Mouse (Mus musculus) liver, embryonic 14 days (tissue): ENCODE data around the gene Arl5c. TPM values are rescaled to one million over a fixed set of nuclear protein-coding genes. Genes with fewer than 3 reads are reported as not detected.

Experiments used
- polyA plus RNA-seq: library from polyadenylated mRNA; depleted of rRNA; stranded (reverse); fragments of >200 nt; gene quantifications from 2 replicates; pipeline ENCODE4 v1.2.3, GENCODE M21; 2012; rRNA removed

Gene Arl5c
- polyA plus RNA-seq = 2.2 and 2.9 TPM in 2 replicates

DNA sequence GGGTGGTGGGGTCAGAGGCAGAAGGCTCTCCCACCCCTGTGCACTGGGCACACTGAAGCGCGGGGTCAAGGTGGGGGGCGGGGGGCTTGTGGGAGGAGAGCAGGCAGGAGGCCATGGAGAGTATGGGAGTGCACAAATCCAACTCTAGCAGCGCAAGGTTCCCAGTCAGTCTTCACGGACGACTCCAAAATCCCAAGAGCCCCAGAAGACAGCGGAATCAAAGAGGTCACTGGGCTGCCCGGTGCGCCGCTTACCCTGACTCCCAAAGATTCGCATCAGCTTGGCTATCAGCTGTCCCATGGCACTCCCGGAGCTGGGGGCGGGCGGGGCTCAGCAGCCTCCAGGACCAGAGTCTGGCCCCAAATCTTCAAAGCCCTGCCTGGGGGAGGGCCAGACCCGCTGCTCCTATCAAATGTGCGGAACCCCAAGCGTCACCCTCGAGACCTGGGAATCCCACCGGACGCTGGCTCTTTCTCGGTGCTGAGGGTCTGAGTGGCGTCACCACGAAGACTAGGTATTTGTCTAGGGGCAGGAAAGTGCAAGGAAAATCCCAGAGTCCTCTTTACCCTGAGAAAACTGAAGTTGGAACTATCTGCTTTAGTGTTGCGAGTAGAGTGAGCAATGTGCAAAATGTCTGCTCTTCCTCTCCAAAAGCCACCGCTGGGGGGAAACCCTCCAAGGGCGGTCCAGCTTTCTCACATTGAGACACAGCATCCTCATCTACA, at the start of gene Arl5c:
Gene Arl5c (minus strand): TSS at position 618 of the 725 bp plus-strand sequence.

DNA sequence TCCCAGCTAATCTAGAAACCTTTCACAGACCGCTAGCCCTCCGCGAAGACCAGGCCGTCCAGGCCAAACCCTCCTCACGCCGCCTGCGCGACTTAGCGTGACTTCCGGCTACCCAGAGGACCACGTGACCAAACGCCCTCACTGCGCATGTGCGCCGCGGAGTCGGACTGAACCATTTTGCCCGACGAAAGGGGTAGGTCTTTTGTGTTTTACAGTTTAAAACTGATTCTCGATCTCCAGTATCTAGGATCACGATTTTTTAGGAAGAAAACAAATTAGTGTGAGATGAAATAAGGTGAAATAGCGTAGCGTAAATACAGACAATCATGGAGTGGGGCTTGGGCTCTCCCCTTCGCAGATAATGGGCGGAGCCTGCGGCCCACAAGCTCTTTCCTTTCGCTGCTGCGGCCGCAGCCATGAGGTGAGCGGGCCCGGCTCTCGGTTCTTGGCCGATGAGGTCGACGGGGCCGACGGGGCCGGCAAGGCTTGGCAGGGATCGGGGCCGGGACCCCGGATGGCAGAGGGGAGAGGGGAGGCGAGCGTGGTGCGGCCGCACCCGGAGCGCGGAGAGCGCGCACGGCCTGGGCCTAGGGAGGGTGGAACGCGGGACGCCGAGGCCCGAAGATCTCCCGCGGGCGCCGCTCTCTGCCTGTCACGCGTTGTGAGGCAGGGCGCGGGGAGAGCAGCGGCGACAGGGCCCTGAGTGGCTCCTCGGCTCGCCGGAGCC, 30.8 kb upstream of the Arl5c start, which contains the start of gene Rpl19:
Gene Rpl19 (plus strand): TSS at position 141 of the 727 bp plus-strand sequence.

DNA sequence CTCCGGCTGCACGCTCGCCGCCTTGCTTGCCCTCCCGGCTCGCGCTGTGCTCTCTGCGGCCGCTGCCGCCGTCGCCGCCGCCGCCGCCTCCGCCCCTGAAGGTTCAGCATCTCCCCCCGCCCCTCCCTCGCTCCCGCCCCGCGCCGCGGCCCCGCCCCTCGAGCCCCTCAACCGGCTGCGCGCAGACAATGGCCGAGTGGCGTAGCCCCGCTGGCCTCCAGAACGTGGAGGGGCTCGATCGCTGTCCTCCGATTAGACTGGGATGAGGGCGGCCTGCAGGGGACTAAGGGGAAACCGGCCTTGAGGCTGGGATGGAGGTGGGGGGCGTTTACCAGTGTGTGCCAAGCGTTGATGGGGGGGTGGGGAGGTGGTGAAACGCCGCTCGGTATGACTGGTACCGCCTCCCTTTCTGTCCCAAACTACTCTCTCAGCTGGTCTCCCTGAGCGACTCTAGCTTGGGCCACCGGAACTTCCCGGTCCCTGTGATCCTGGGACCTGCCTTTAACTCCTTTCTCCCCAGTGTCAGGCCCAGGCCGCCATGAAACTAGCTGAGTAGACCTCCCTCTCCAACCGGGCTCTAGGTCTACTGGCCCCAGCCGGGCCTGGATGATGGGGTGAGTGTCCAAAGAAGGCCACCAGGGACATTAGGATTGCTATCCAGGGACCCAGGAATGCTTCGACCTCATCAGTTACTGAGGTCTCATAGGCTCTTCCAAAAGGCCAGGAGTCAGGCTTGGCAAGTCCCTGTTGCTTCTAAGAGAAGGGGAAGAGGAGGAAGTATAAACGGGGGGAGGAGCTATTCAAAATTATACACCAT, 26.8 kb upstream of the Arl5c start, which contains the start of gene Cacnb1:
Gene Cacnb1 (minus strand): TSS at position 480 of the 817 bp plus-strand sequence.

DNA sequence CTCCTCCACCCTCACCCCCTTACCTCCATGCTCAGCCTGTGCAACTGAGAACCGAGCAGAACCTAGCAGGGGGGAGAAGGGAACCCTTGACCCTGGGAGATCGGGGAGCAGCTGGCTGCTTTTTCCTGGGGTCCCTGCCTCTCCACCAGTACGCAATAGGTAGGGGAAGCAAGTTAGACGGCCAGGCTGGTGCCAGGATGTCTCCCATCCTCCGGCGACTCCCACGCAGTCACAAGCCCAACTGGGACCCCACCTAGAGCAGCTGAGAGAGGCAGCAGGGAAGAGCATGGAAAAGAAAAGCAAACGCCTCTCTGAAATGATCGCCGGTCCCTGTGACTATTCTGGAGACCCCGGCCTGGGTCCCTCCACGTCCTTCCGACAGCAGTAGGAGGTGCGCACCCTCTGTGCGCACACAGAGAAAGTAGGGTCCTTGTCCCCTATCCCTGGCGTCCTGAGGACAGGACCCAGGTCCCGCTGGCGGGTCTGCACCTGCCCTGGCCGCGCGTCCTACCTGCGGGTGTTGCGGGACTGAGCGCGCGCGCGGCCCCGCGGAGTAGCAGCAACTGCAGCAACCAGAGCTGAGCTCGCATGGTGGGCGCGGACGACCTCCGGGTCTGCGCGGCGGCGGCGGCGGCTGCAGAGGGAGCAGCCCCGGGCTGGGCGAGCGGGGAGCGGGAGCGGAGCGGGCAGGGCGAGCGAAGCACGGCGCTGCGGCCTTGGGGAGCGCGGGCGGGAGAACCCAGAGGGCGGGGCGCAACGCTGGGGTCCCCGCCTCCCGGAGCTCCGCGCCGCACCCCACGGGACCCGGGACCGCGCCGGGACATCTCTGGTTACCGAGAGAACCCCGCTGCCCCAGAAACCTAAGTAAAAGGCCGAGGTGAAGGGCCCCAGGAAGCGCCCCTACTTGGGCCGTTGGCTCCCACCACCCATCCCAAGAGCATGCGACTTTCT, 10.0 kb downstream of the Arl5c start, which contains the start of gene Plxdc1:
Gene Plxdc1 (minus strand): TSS at position 718 of the 951 bp plus-strand sequence.

Other genes with a start within 250 kb of the Arl5c start
- gene Cwc25, start 229.6 kb downstream of the Arl5c start, polyA plus RNA-seq = 5.7 and 5.8 TPM in 2 replicates
- gene 1700001P01Rik, start 220.3 kb downstream of the Arl5c start, polyA plus RNA-seq = 0.06 TPM in 1 of 2 replicates, not detected in the other
- gene Rpl23, start 213.7 kb downstream of the Arl5c start, polyA plus RNA-seq = 582 and 642 TPM in 2 replicates
- 17.7 and 19.5 TPM in 2 replicates for gene Lasp1, start 197.2 kb downstream of the Arl5c start, polyA plus RNA-seq
- 0.51 and 0.73 TPM in 2 replicates for gene B230217C12Rik, start 155.4 kb downstream of the Arl5c start, polyA plus RNA-seq
- gene Fbxo47, start 112.0 kb downstream of the Arl5c start, polyA plus RNA-seq = 0.22 and 0.24 TPM in 2 replicates
- gene Plxdc1, start 9.7 kb downstream of the Arl5c start, polyA plus RNA-seq = 0.27 and 0.35 TPM in 2 replicates
- 0.50 and 0.90 TPM in 2 replicates for gene Cacnb1, start 26.9 kb upstream of the Arl5c start, polyA plus RNA-seq
- 1,065 and 1,104 TPM in 2 replicates for gene Rpl19, start 30.5 kb upstream of the Arl5c start, polyA plus RNA-seq
- gene Stac2, start 57.3 kb upstream of the Arl5c start, polyA plus RNA-seq = 0.01 TPM in 1 of 2 replicates, not detected in the other
- gene Fbxl20, start 154.2 kb upstream of the Arl5c start, polyA plus RNA-seq = 2.4 and 2.5 TPM in 2 replicates
- gene Med1, start 197.1 kb upstream of the Arl5c start, polyA plus RNA-seq = 9.7 and 12.2 TPM in 2 replicates
- 9.6 and 11.0 TPM in 2 replicates for gene Cdk12, start 206.9 kb upstream of the Arl5c start, polyA plus RNA-seq